ENCODE assay signal across 7 mouse cellular contexts in genomic region chr2:18765481-18766249, GRCm38 (mm10).
DNase-seq lines count a peak whose midpoint lies in the region.

No protein-coding gene starts in this region.

- peak; percentile 49 for DNase-seq in CD4-positive, CD25-positive, alpha-beta regulatory T cell, adult 2 months (ENCODE audit: low read depth, low spot score)
- DNase-seq in NIH3T3 (ENCODE audit: low read depth): peak; percentile 62
- DNase-seq in heart, adult 18-20 months: peak; percentile 29 to 69
- DNase-seq in kidney, adult 18-20 months: peak; percentile 37
- peak; percentile 18 for DNase-seq in lung, postnatal 10 days
- DNase-seq in thymus, postnatal 0 days (ENCODE audit: low spot score): peak; percentile 28
- DNase-seq in layer of hippocampus, postnatal 25 days (ENCODE audit: extremely low spot score in 1 of 2, low spot score in 1 of 2): no peak

Comparison
In these comparisons a context has a peak if more than half of its experiments do, and no peak if none do; other contexts are left out.
1. DNase-seq: peak in CD4-positive, CD25-positive, alpha-beta regulatory T cell, adult 2 months (single experiment), NIH3T3 (single experiment), heart, adult 18-20 months (2 of 2), kidney, adult 18-20 months (single experiment), lung, postnatal 10 days (single experiment) and thymus, postnatal 0 days (single experiment); none in layer of hippocampus, postnatal 25 days (0 of 2).